Mouse (Mus musculus) lung, adult 2 months (tissue): ENCODE measurements around the gene Ppp1r13l.

ENCODE experiments used
- CTCF ChIP-seq: fragments of 200-500 bp; IDR thresholded peaks from 2 replicates; pipeline ENCODE4 v1.5.1; 2011; ENCODE audit warnings: mild to moderate bottlenecking, low read length, control low read depth; ENCODE audit not compliant: insufficient read depth
- POLR2A ChIP-seq: fragments of 200-500 bp; IDR thresholded peaks from 2 replicates; pipeline ENCODE4 v1.6.1; 2011; ENCODE audit warnings: low read depth, mild to moderate bottlenecking, control low read depth, low read length, borderline replicate concordance; ENCODE audit errors: extremely low read depth

DNA sequence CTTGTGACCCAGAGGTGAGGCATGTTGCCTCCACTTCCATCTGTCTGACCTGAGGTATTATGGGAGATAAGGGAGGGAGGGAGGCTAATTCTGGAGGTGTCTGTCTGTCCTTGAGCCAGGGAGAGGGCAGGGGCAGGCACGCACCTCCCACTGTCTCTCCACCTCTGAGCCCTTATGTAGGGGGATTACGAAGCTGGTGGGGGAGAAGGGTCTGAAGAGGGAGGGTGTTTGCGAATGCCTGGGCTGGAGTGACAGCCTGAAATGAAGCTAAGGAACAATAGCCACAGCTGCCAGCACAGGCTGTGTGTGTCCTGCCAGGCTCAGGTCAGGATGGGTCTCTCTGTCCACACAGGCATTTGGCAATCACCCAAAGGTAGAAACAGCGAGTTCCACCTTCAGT is 2.7 kb downstream of the Ppp1r13l start:
- TF ChIP-seq POLR2A (no peak), CTCF (no peak)
